Mouse (Mus musculus): ENCODE data around the gene Ube2q1. TPM values are rescaled to one million over a fixed set of nuclear protein-coding genes. Genes with fewer than 3 reads are reported as not detected.

Ube2q1 gene
- polyA plus RNA-seq, 1 experiment from 2014 or later: 13.2 TPM

- DNase-seq (ENCODE audit: low spot score): no peak
- Histone ChIP-seq H3K9ac (ENCODE audit: low read depth, low read length) (no peak overlapping the region), H3K4me3 (replicated peaks; ENCODE audit: low read depth, low read length) (no peak overlapping the region), H3K4me1 (replicated peaks; ENCODE audit: insufficient read depth, low read length) (no peaks in the 10 kb centered on the region), H3K9me3 (replicated peaks; ENCODE audit: low read length) (no peaks in the 10 kb centered on the region), H3K27me3 (ENCODE audit: insufficient read depth, low read length) (no peaks in the 10 kb centered on the region), H3K36me3 (ENCODE audit: insufficient read depth, low read length) (no peaks in the 10 kb centered on the region), H3K27ac (no peak overlapping the region), H3K4me2 (ENCODE audit: low read length) (no peak overlapping the region)
- ATAC-seq (replicated peaks; ENCODE audit: low FRiP score, low read depth): no peak
- no peak for TF ChIP-seq CTCF (IDR thresholded peaks at IDR 0.05; ENCODE audit: low read depth)
- 71% methylated on average over 10 of the region's 10 CpGs for WGBS
Measured at GRCm38 (mm10) chr3:89821548-89822480, 48.4 kb downstream of the Ube2q1 start.

GRCm38 (mm10) chr3:89823594-89823993 lies 50.2 kb downstream of the Ube2q1 start:
- H3K36me3 ChIP-seq (ENCODE audit: insufficient read depth, low read length): no peaks in the 10 kb centered on the region
- no peaks in the 10 kb centered on the region for H3K27me3 ChIP-seq (ENCODE audit: insufficient read depth, low read length)
- no peak overlapping the region for H3K4me3 ChIP-seq (replicated peaks; ENCODE audit: low read depth, low read length)
- WGBS: 37% methylated on average over 2 of the region's 2 CpGs
- H3K9ac ChIP-seq (ENCODE audit: low read depth, low read length): no peak overlapping the region
- H3K4me2 ChIP-seq (ENCODE audit: low read length): no peak overlapping the region
- no peaks in the 10 kb centered on the region for H3K9me3 ChIP-seq (replicated peaks; ENCODE audit: low read length)
- no peak for TF ChIP-seq CTCF (IDR thresholded peaks at IDR 0.05; ENCODE audit: low read depth)
- ATAC-seq (replicated peaks; ENCODE audit: low FRiP score, low read depth) (no peak), DNase-seq (ENCODE audit: low spot score) (peak; percentile 25)
- H3K27ac ChIP-seq: no peak overlapping the region
- no peaks in the 10 kb centered on the region for H3K4me1 ChIP-seq (replicated peaks; ENCODE audit: insufficient read depth, low read length)

- no peak for TF ChIP-seq CTCF (IDR thresholded peaks at IDR 0.05; ENCODE audit: low read depth)
Measured at GRCm38 (mm10) chr3:89826295-89826694, 52.9 kb downstream of the Ube2q1 start.

DNA sequence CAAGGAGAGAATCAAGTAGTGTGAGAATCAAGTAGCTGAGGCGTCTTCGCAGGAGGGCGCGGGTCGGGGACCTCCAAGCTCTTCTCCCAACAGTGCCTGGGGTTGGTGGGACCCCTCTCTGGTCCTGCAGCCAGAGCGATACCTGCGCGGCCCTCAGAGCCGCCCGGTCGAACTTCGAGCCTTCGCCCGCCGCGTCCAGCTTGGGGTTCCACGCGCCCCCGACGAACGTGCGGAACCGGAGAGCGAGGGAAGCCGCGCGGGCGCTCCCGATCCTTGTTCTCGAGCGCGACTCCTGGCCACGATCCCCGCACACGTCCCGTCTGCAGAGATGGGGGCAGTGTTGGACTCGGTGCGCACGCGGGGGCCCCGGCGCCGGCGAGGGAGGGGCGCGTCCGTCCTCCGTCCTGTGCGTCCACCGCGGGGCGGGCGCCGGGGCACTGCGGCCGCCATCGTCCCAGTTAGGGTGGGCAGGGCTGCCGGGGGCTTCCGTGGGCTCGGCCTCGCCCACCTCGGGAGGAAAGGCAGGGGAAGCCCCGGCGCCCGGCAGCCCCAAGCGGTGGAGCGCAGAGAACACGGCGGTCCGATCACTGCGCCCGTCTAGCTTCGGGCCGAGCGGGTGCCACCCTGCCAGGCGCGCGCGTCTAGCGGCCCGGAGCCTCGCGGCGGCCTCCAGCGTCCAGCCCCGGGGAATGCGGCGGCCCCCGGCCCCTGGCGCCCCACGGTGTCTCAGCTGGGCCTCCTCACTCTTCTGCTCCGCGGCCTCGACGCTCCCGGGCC lies 57.6 kb downstream of the Ube2q1 start, which contains the start of gene She:
Gene She (plus strand): TSS at position 556 of the 777 bp plus-strand sequence.
- ATAC-seq (replicated peaks; ENCODE audit: low FRiP score, low read depth): 0 out of 2 replicates have a peak, but pooled peaks have one; percentile 13
- H3K4me1 ChIP-seq (replicated peaks; ENCODE audit: insufficient read depth, low read length): 0 out of 2 replicates have a peak, but pooled peaks cover 4% of the 10 kb centered on the region
- no peaks in the 10 kb centered on the region for H3K36me3 ChIP-seq (ENCODE audit: insufficient read depth, low read length)
- peak within 1 kb of the TSS; percentile 64 for H3K4me2 ChIP-seq (ENCODE audit: low read length)
- 2% methylated on average over 85 of the region's 96 CpGs for WGBS
- peak within 1 kb of the TSS; percentile 77 for H3K27ac ChIP-seq
- peak within 1 kb of the TSS; percentile 60 for H3K4me3 ChIP-seq (replicated peaks; ENCODE audit: low read depth, low read length)
- DNase-seq (ENCODE audit: low spot score): peak; percentile 21
- H3K27me3 ChIP-seq (ENCODE audit: insufficient read depth, low read length): peaks cover 27% of the 10 kb centered on the region
- H3K9me3 ChIP-seq (replicated peaks; ENCODE audit: low read length): no peaks in the 10 kb centered on the region
- peak within 1 kb of the TSS; percentile 71 for H3K9ac ChIP-seq (ENCODE audit: low read depth, low read length)
- TF ChIP-seq CTCF (IDR thresholded peaks at IDR 0.05; ENCODE audit: low read depth): no peak

More at GRCm38 (mm10) chr3:89826295-89826694, 52.9 kb downstream of the Ube2q1 start:
- no peaks in the 10 kb centered on the region for H3K36me3 ChIP-seq (ENCODE audit: insufficient read depth, low read length)
- no peak for DNase-seq (ENCODE audit: low spot score)
- no peak overlapping the region for H3K4me2 ChIP-seq (ENCODE audit: low read length)
- H3K27me3 ChIP-seq (ENCODE audit: insufficient read depth, low read length): peaks cover 15% of the 10 kb centered on the region
- H3K27ac ChIP-seq: no peak overlapping the region
- no peak overlapping the region for H3K4me3 ChIP-seq (replicated peaks; ENCODE audit: low read depth, low read length)
- no peak for ATAC-seq (replicated peaks; ENCODE audit: low FRiP score, low read depth)
- 53% methylated on average over 3 of the region's 3 CpGs for WGBS
- H3K9me3 ChIP-seq (replicated peaks; ENCODE audit: low read length): no peaks in the 10 kb centered on the region
- H3K9ac ChIP-seq (ENCODE audit: low read depth, low read length): no peak overlapping the region
- H3K4me1 ChIP-seq (replicated peaks; ENCODE audit: insufficient read depth, low read length): no peaks in the 10 kb centered on the region

Other genes with a start within 250 kb of the Ube2q1 start
- 9.6 and 10.5 TPM in 2 replicates for gene Adar, start 58.6 kb upstream of the Ube2q1 start, polyA plus RNA-seq (2015; fragmentation: Nextera tagmentation; extraction: Ambion mirVana)
- gene Chrnb2, start 9.0 kb upstream of the Ube2q1 start, polyA plus RNA-seq (2015; fragmentation: Nextera tagmentation; extraction: Ambion mirVana): 0.36 and 0.47 TPM in 2 replicates
- 5.4 and 5.9 TPM in 2 replicates for gene She, start 57.8 kb downstream of the Ube2q1 start, polyA plus RNA-seq (2015; fragmentation: Nextera tagmentation; extraction: Ambion mirVana)
- 1.7 and 2.0 TPM in 2 replicates for gene Il6ra, start 139.6 kb downstream of the Ube2q1 start, polyA plus RNA-seq (2015; fragmentation: Nextera tagmentation; extraction: Ambion mirVana)
- gene Atp8b2, start 189.9 kb downstream of the Ube2q1 start, polyA plus RNA-seq (2015; fragmentation: Nextera tagmentation; extraction: Ambion mirVana): 6.9 and 7.1 TPM in 2 replicates
- 160 and 168 TPM in 2 replicates for gene Hax1, start 225.2 kb downstream of the Ube2q1 start, polyA plus RNA-seq (2015; fragmentation: Nextera tagmentation; extraction: Ambion mirVana)

All from kidney, postnatal 0 days (tissue).